Mouse (Mus musculus) cerebellum, postnatal 14 days (tissue): ENCODE results near the gene Thbs3.
A peak's percentile ranks its signal among the peaks of the same experiment; 100 is the strongest.

Source experiments
- DNase-seq, 2 experiments: peaks; one replicate each; pipeline ENCODE4 v3.0.0; 2021; ENCODE audit warnings: mixed read lengths in 2 of 2

The Thbs3 gene

GRCm38 (mm10) chr3:89228836-89229235, 13.9 kb downstream of the Thbs3 start, which contains the start of gene Muc1:
TSS of gene Muc1 (plus strand) at chr3:89229057.
- DNase-seq = no peak

GRCm38 (mm10) chr3:89229276-89229675, 14.3 kb downstream of the Thbs3 start:
- DNase-seq = no peak

GRCm38 (mm10) chr3:89230561-89230960, 15.6 kb downstream of the Thbs3 start:
- DNase-seq = no peak

GRCm38 (mm10) chr3:89231345-89231744, 16.4 kb downstream of the Thbs3 start:
- DNase-seq = no peak

- DNase-seq = peak in 1 of 2 experiments; percentile 60
Measured at GRCm38 (mm10) chr3:89231772-89232275, 16.8 kb downstream of the Thbs3 start.

GRCm38 (mm10) chr3:89232614-89233013, 17.6 kb downstream of the Thbs3 start:
- no peak for DNase-seq

GRCm38 (mm10) chr3:89233562-89234110, 18.7 kb downstream of the Thbs3 start:
- DNase-seq = no peak

- no peak for DNase-seq
Measured at GRCm38 (mm10) chr3:89236516-89236915, 21.5 kb downstream of the Thbs3 start.

- no peak for DNase-seq
Measured at GRCm38 (mm10) chr3:89237682-89238081, 22.7 kb downstream of the Thbs3 start.

- no peak for DNase-seq
Measured at GRCm38 (mm10) chr3:89238494-89238893, 23.5 kb downstream of the Thbs3 start.

- peak; percentile 82 to 92 for DNase-seq
Measured at GRCm38 (mm10) chr3:89242331-89242895, 27.4 kb downstream of the Thbs3 start.

GRCm38 (mm10) chr3:89243609-89244008, 28.6 kb downstream of the Thbs3 start:
- DNase-seq = peak; percentile 52 to 58

- peak; percentile 70 to 81 for DNase-seq
Measured at GRCm38 (mm10) chr3:89244158-89244981, 29.4 kb downstream of the Thbs3 start.

- DNase-seq = peak; percentile 93 to 96
Measured at GRCm38 (mm10) chr3:89244982-89245687, 30.2 kb downstream of the Thbs3 start.

- DNase-seq = peak; percentile 87
Measured at GRCm38 (mm10) chr3:89245688-89246171, 30.8 kb downstream of the Thbs3 start, which contains the start of gene Krtcap2. TSS of gene Krtcap2 (plus strand) at chr3:89245966.

GRCm38 (mm10) chr3:89246261-89247100, 31.5 kb downstream of the Thbs3 start, which contains the start of gene Trim46:
TSS of gene Trim46 (minus strand) at chr3:89246309.
- peak; percentile 95 to 96 for DNase-seq

GRCm38 (mm10) chr3:89247466-89247865, 32.5 kb downstream of the Thbs3 start:
- peak in 1 of 2 experiments; percentile 5 for DNase-seq

GRCm38 (mm10) chr3:89250435-89251040, 35.6 kb downstream of the Thbs3 start:
- DNase-seq = peak; percentile 84 to 88

GRCm38 (mm10) chr3:89251365-89251895, 36.5 kb downstream of the Thbs3 start:
- no peak for DNase-seq

- DNase-seq = no peak
Measured at GRCm38 (mm10) chr3:89254994-89255393, 40.0 kb downstream of the Thbs3 start.

GRCm38 (mm10) chr3:89256177-89256576, 41.2 kb downstream of the Thbs3 start:
- DNase-seq = no peak
